24 mouse cellular contexts compared by ENCODE assay signal in the genomic region with DNA sequence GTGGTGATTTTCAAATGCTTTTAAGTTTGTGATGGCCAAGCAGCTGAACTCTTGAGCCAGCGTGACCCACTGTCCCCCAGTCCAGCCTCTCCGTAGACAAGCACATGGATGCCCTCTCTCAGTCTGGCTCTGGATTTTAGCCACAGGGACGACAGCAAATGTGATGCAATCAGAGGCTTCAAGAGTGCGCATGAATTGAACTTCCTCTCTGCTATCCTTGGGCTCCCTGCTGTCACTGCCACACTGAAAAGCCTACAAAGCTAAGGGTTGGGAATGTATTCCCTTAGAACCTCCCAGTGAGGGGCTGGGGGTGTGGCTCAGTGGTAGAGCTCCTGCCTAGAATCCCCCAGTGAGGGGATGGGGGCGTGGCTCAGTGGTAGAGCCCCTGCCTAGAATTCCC. TPM values are rescaled to one million over a fixed set of nuclear protein-coding genes. Genes with fewer than 3 reads are reported as not detected.
DNase-seq lines count a peak whose midpoint lies in the region; ATAC-seq and TF ChIP-seq lines count a peak whose summit lies in the region.
"Had no signal": no experiment of that assay in that cellular context is flagged by ENCODE, and none has a peak within 500 bp of the region (broad histone marks: within the 10 kb centered on the region; RNA-seq: fewer than 3 reads in every experiment).

No protein-coding gene starts in this region.

- H3K4me1 ChIP-seq in hindbrain, embryonic 13.5 days (replicated peaks): peaks cover 20% of the 10 kb centered on the region
- H3K4me1 ChIP-seq in hindbrain, embryonic 11.5 days (replicated peaks; ENCODE audit: control insufficient read depth, insufficient read depth, low read length): peaks cover 4% of the 10 kb centered on the region; the same call in 1 of the 2 replicates
- peaks cover 18% of the 10 kb centered on the region for H3K4me1 ChIP-seq in midbrain, embryonic 15.5 days
- H3K4me1 ChIP-seq in midbrain, embryonic 16.5 days (ENCODE audit: control insufficient read depth, insufficient read depth, low read length): peaks cover 9% of the 10 kb centered on the region
- no peaks in the 10 kb centered on the region for H3K4me1 ChIP-seq in stomach, postnatal 0 days (replicated peaks; ENCODE audit: control insufficient read depth, insufficient read depth)
- H3K4me1 ChIP-seq: intestine, embryonic 15.5 days had no signal

- H3K4me3 ChIP-seq in hindbrain, embryonic 13.5 days: no peak overlapping the region
- no peak overlapping the region for H3K4me3 ChIP-seq in hindbrain, embryonic 11.5 days (ENCODE audit: low read depth, low read length)
- no peak overlapping the region for H3K4me3 ChIP-seq in midbrain, embryonic 15.5 days
- H3K4me3 ChIP-seq in midbrain, embryonic 16.5 days (ENCODE audit: low read depth, low read length): no peak overlapping the region
- H3K4me3 ChIP-seq in stomach, postnatal 0 days (ENCODE audit: low read depth, low read length): no peak overlapping the region
- no peak overlapping the region for H3K4me3 ChIP-seq in layer of hippocampus, adult 2 months
- H3K4me3 ChIP-seq: embryonic facial prominence, embryonic 10.5 days; forebrain, embryonic 13.5 days; heart, embryonic 10.5 days; heart, embryonic 15.5 days; hindbrain, embryonic 10.5 days; intestine, embryonic 15.5 days had no signal

- H3K36me3 ChIP-seq in hindbrain, embryonic 13.5 days: peaks cover 36% of the 10 kb centered on the region
- H3K36me3 ChIP-seq in hindbrain, embryonic 11.5 days (ENCODE audit: control insufficient read depth, insufficient read depth, low read length): 0 out of 2 replicates have a peak, but pooled peaks cover 3% of the 10 kb centered on the region
- peaks cover 12% of the 10 kb centered on the region for H3K36me3 ChIP-seq in midbrain, embryonic 15.5 days (replicated peaks)
- peaks cover 21% of the 10 kb centered on the region for H3K36me3 ChIP-seq in midbrain, embryonic 16.5 days (ENCODE audit: control insufficient read depth, insufficient read depth, low read length)
- peaks cover 6% of the 10 kb centered on the region for H3K36me3 ChIP-seq in stomach, postnatal 0 days (ENCODE audit: control insufficient read depth, insufficient read depth, low read length)

- no peaks in the 10 kb centered on the region for H3K9me3 ChIP-seq in hindbrain, embryonic 13.5 days
- H3K9me3 ChIP-seq in hindbrain, embryonic 11.5 days (ENCODE audit: control insufficient read depth, low read length): no peaks in the 10 kb centered on the region
- no peaks in the 10 kb centered on the region for H3K9me3 ChIP-seq in midbrain, embryonic 15.5 days
- H3K9me3 ChIP-seq in midbrain, embryonic 16.5 days (replicated peaks; ENCODE audit: control insufficient read depth, low read length, poor library complexity, severe bottlenecking): no peaks in the 10 kb centered on the region
- no peaks in the 10 kb centered on the region for H3K9me3 ChIP-seq in stomach, postnatal 0 days (ENCODE audit: control insufficient read depth, low read length)
- H3K9me3 ChIP-seq: forebrain, embryonic 13.5 days; heart, embryonic 10.5 days; heart, embryonic 15.5 days; hindbrain, embryonic 10.5 days; intestine, embryonic 15.5 days had no signal

- ATAC-seq in hindbrain, embryonic 13.5 days (ENCODE audit: low FRiP score): 0 out of 2 replicates have a peak, but pooled peaks have one; percentile 10
- ATAC-seq in hindbrain, embryonic 11.5 days (ENCODE audit: low FRiP score): no peak
- peak; percentile 28; the same call in 1 of the 2 replicates for ATAC-seq in midbrain, embryonic 15.5 days (replicated peaks)
- no peak for ATAC-seq in midbrain, embryonic 16.5 days
- peak; percentile 93 for ATAC-seq in granulocyte monocyte progenitor cell, adult 5-6 weeks (replicated peaks; ENCODE audit: poor library complexity, severe bottlenecking)
- ATAC-seq in stomach, postnatal 0 days (ENCODE audit: low FRiP score, low TSS enrichment): no peak
- ATAC-seq: activated CD4-positive, CD25-positive, alpha-beta regulatory T cell, adult 4 months; forebrain, embryonic 13.5 days; intestine, embryonic 15.5 days had no signal

- 83% methylated on average over 5 of the region's 5 CpGs for WGBS in hindbrain, embryonic 13.5 days
- WGBS in hindbrain, embryonic 11.5 days: 81% methylated on average over 5 of the region's 5 CpGs
- 75% methylated on average over 5 of the region's 5 CpGs for WGBS in midbrain, embryonic 15.5 days
- 73% methylated on average over 5 of the region's 5 CpGs for WGBS in midbrain, embryonic 16.5 days
- 80% methylated on average over 5 of the region's 5 CpGs for WGBS in stomach, postnatal 0 days

- H3K27ac ChIP-seq in hindbrain, embryonic 13.5 days: no peak overlapping the region
- no peak overlapping the region for H3K27ac ChIP-seq in hindbrain, embryonic 11.5 days (ENCODE audit: low read depth, low read length)
- H3K27ac ChIP-seq in midbrain, embryonic 15.5 days: no peak overlapping the region
- H3K27ac ChIP-seq in midbrain, embryonic 16.5 days (ENCODE audit: low read length): no peak overlapping the region
- H3K27ac ChIP-seq in stomach, postnatal 0 days (replicated peaks): peak overlapping the region; percentile 85; the same call in 1 of the 2 replicates
- H3K27ac ChIP-seq in layer of hippocampus, adult 2 months: no peak overlapping the region
- H3K27ac ChIP-seq: embryonic facial prominence, embryonic 10.5 days; forebrain, embryonic 13.5 days; heart, embryonic 10.5 days; heart, embryonic 15.5 days; hindbrain, embryonic 10.5 days; intestine, embryonic 15.5 days had no signal

- TF ChIP-seq CTCF in stomach, postnatal 0 days (IDR thresholded peaks at IDR 0.05; ENCODE audit: low read depth): no peak
- TF ChIP-seq CTCF in layer of hippocampus, adult 2 months (conservative IDR thresholded peaks at IDR 0.05): no peak

- no peak for TF ChIP-seq EP300 in stomach, postnatal 0 days (optimal IDR thresholded peaks at IDR 0.05)

- no peak for DNase-seq in hindbrain, embryonic 11.5 days (ENCODE audit: low spot score)
- DNase-seq in stomach, postnatal 0 days (ENCODE audit: low spot score): no peak
- no peak for DNase-seq in adrenal gland, adult 18-20 months (ENCODE audit: low spot score in 2 of 2)
- no peak for DNase-seq in layer of hippocampus, adult 2 months (ENCODE audit: low spot score in 2 of 2)
- DNase-seq: cerebellum, adult 18-20 months; cerebellum, adult 9-11 months; cerebellum, postnatal 36 days; gastrocnemius, postnatal 36 days had no signal

- no peak overlapping the region for H3K4me2 ChIP-seq in hindbrain, embryonic 13.5 days
- H3K4me2 ChIP-seq in hindbrain, embryonic 11.5 days (replicated peaks; ENCODE audit: low read depth, low read length): no peak overlapping the region
- H3K4me2 ChIP-seq in midbrain, embryonic 15.5 days: no peak overlapping the region
- no peak overlapping the region for H3K4me2 ChIP-seq in midbrain, embryonic 16.5 days (ENCODE audit: low read length)
- H3K4me2 ChIP-seq in stomach, postnatal 0 days (replicated peaks; ENCODE audit: low read depth): no peak overlapping the region
- H3K4me2 ChIP-seq: forebrain, embryonic 13.5 days; heart, embryonic 15.5 days; intestine, embryonic 15.5 days had no signal

- H3K27me3 ChIP-seq in hindbrain, embryonic 13.5 days: 0 out of 2 replicates have a peak, but pooled peaks cover 4% of the 10 kb centered on the region
- peaks cover 4% of the 10 kb centered on the region; the same call in 1 of the 2 replicates for H3K27me3 ChIP-seq in hindbrain, embryonic 11.5 days (ENCODE audit: control insufficient read depth, insufficient read depth, low read length)
- H3K27me3 ChIP-seq in midbrain, embryonic 15.5 days (replicated peaks): no peaks in the 10 kb centered on the region
- H3K27me3 ChIP-seq in midbrain, embryonic 16.5 days (ENCODE audit: control insufficient read depth, insufficient read depth, low read depth, low read length): no peaks in the 10 kb centered on the region
- H3K27me3 ChIP-seq in stomach, postnatal 0 days (ENCODE audit: control insufficient read depth, insufficient read depth, low read length): no peaks in the 10 kb centered on the region
- H3K27me3 ChIP-seq: heart, embryonic 15.5 days; intestine, embryonic 15.5 days had no signal

- no peak overlapping the region for H3K9ac ChIP-seq in hindbrain, embryonic 13.5 days
- no peak overlapping the region for H3K9ac ChIP-seq in hindbrain, embryonic 11.5 days (ENCODE audit: low read depth, low read length)
- H3K9ac ChIP-seq in midbrain, embryonic 15.5 days: no peak overlapping the region
- H3K9ac ChIP-seq in midbrain, embryonic 16.5 days (ENCODE audit: low read depth, low read length): no peak overlapping the region
- H3K9ac ChIP-seq in stomach, postnatal 0 days (ENCODE audit: low read length): no peak overlapping the region
- H3K9ac ChIP-seq: forebrain, embryonic 13.5 days; heart, embryonic 15.5 days; intestine, embryonic 15.5 days had no signal

RNA-seq across cellular contexts. Expression of gene Pinlyp, which starts 7.2 kb away (rescaled TPM):
- polyA plus RNA-seq in hindbrain, embryonic 13.5 days (2015; fragmentation: Nextera tagmentation; extraction: Ambion mirVana): not detected in 2 replicates
- polyA plus RNA-seq in hindbrain, embryonic 11.5 days (2014; fragmentation: Nextera tagmentation; extraction: Ambion mirVana): 0.28 TPM in 1 of 2 replicates, not detected in the other
- not detected in 2 replicates for polyA plus RNA-seq in midbrain, embryonic 15.5 days (2015; fragmentation: Nextera tagmentation; extraction: Ambion mirVana)
- polyA plus RNA-seq in midbrain, embryonic 16.5 days (2015; fragmentation: Nextera tagmentation; extraction: Ambion mirVana): not detected in 2 replicates
- total RNA-seq in granulocyte monocyte progenitor cell, adult 5-6 weeks (2014; fragmentation: Nextera tagmentation): not detected in 2 replicates
- not detected in 2 replicates for total RNA-seq in granulocyte monocyte progenitor cell, adult 5-6 weeks (2017)
- 61.2 and 62.9 TPM in 2 replicates for polyA plus RNA-seq in stomach, postnatal 0 days (2015; fragmentation: Nextera tagmentation; extraction: Ambion mirVana)
- not detected for total RNA-seq in adrenal gland, adult 18-20 months (2021)
- not detected for total RNA-seq in layer of hippocampus, adult 2 months (2021)
- total RNA-seq: adrenal gland, adult 2 months; adrenal gland, postnatal 25 days; gastrocnemius, adult 8-10 months; gastrocnemius, postnatal 36 days; heart, adult 18-20 months; heart, postnatal 14 days had no signal
- polyA plus RNA-seq: activated CD4-positive, CD25-positive, alpha-beta regulatory T cell, adult 4 months; adrenal gland, adult 2 months; embryonic facial prominence, embryonic 10.5 days; forebrain, embryonic 13.5 days; heart, embryonic 15.5 days; hindbrain, embryonic 10.5 days; intestine, embryonic 15.5 days had no signal

RNA-seq across cellular contexts. Expression of gene Xrcc1, which starts 7.4 kb away (rescaled TPM):
- polyA plus RNA-seq in hindbrain, embryonic 13.5 days (2015; fragmentation: Nextera tagmentation; extraction: Ambion mirVana): 61.3 and 63.9 TPM in 2 replicates
- polyA plus RNA-seq in hindbrain, embryonic 11.5 days (2014; fragmentation: Nextera tagmentation; extraction: Ambion mirVana): 78.0 and 94.5 TPM in 2 replicates
- polyA plus RNA-seq in midbrain, embryonic 15.5 days (2015; fragmentation: Nextera tagmentation; extraction: Ambion mirVana): 67.1 and 76.5 TPM in 2 replicates
- 66.1 and 66.9 TPM in 2 replicates for polyA plus RNA-seq in midbrain, embryonic 16.5 days (2015; fragmentation: Nextera tagmentation; extraction: Ambion mirVana)
- total RNA-seq in granulocyte monocyte progenitor cell, adult 5-6 weeks (2014; fragmentation: Nextera tagmentation): 72.6 and 80.6 TPM in 2 replicates
- 38.6 and 40.9 TPM in 2 replicates for total RNA-seq in granulocyte monocyte progenitor cell, adult 5-6 weeks (2017)
- polyA plus RNA-seq in stomach, postnatal 0 days (2015; fragmentation: Nextera tagmentation; extraction: Ambion mirVana): 27.4 and 31.4 TPM in 2 replicates
- 10 to 100 TPM; 35.9 to 37.1 TPM for total RNA-seq in adrenal gland, adult 18-20 months (2021)
- 10 to 100 TPM; 38.9 to 40.9 TPM for total RNA-seq in layer of hippocampus, adult 2 months (2021)

RNA-seq across cellular contexts. Expression of gene Irgq, which starts 8.2 kb away (rescaled TPM):
- 21.1 TPM in 2 replicates for polyA plus RNA-seq in hindbrain, embryonic 13.5 days (2015; fragmentation: Nextera tagmentation; extraction: Ambion mirVana)
- 12.8 and 14.2 TPM in 2 replicates for polyA plus RNA-seq in hindbrain, embryonic 11.5 days (2014; fragmentation: Nextera tagmentation; extraction: Ambion mirVana)
- polyA plus RNA-seq in midbrain, embryonic 15.5 days (2015; fragmentation: Nextera tagmentation; extraction: Ambion mirVana): 31.8 and 33.2 TPM in 2 replicates
- 26.3 and 26.9 TPM in 2 replicates for polyA plus RNA-seq in midbrain, embryonic 16.5 days (2015; fragmentation: Nextera tagmentation; extraction: Ambion mirVana)
- 5.1 and 5.9 TPM in 2 replicates for total RNA-seq in granulocyte monocyte progenitor cell, adult 5-6 weeks (2014; fragmentation: Nextera tagmentation)
- 3.3 and 4.2 TPM in 2 replicates for total RNA-seq in granulocyte monocyte progenitor cell, adult 5-6 weeks (2017)
- 4.3 and 5.7 TPM in 2 replicates for polyA plus RNA-seq in stomach, postnatal 0 days (2015; fragmentation: Nextera tagmentation; extraction: Ambion mirVana)
- total RNA-seq in adrenal gland, adult 18-20 months (2021): 10 to 100 TPM; 21.0 to 24.1 TPM
- 10 to 100 TPM; 61.9 to 63.0 TPM for total RNA-seq in layer of hippocampus, adult 2 months (2021)

RNA-seq across cellular contexts. Expression of gene AC161166.1, which starts 26.4 kb away (rescaled TPM):
- 1.1 and 1.6 TPM in 2 replicates for polyA plus RNA-seq in hindbrain, embryonic 13.5 days (2015; fragmentation: Nextera tagmentation; extraction: Ambion mirVana)
- polyA plus RNA-seq in hindbrain, embryonic 11.5 days (2014; fragmentation: Nextera tagmentation; extraction: Ambion mirVana): 0.59 and 0.90 TPM in 2 replicates
- 2.1 and 2.2 TPM in 2 replicates for polyA plus RNA-seq in midbrain, embryonic 15.5 days (2015; fragmentation: Nextera tagmentation; extraction: Ambion mirVana)
- 1.6 and 1.7 TPM in 2 replicates for polyA plus RNA-seq in midbrain, embryonic 16.5 days (2015; fragmentation: Nextera tagmentation; extraction: Ambion mirVana)
- total RNA-seq in granulocyte monocyte progenitor cell, adult 5-6 weeks (2014; fragmentation: Nextera tagmentation): not detected in 2 replicates
- total RNA-seq in granulocyte monocyte progenitor cell, adult 5-6 weeks (2017): not detected in 2 replicates
- polyA plus RNA-seq in stomach, postnatal 0 days (2015; fragmentation: Nextera tagmentation; extraction: Ambion mirVana): 0.07 and 0.10 TPM in 2 replicates
- total RNA-seq in adrenal gland, adult 18-20 months (2021): not detected
- total RNA-seq in layer of hippocampus, adult 2 months (2021): not detected
- total RNA-seq: adrenal gland, adult 2 months; adrenal gland, postnatal 25 days; gastrocnemius, adult 8-10 months; gastrocnemius, postnatal 36 days; heart, adult 18-20 months; heart, postnatal 14 days had no signal
- polyA plus RNA-seq: adrenal gland, adult 2 months had no signal

RNA-seq across cellular contexts. Expression of gene Zfp428, which starts 31.9 kb away (rescaled TPM):
- 259 and 270 TPM in 2 replicates for polyA plus RNA-seq in hindbrain, embryonic 13.5 days (2015; fragmentation: Nextera tagmentation; extraction: Ambion mirVana)
- polyA plus RNA-seq in hindbrain, embryonic 11.5 days (2014; fragmentation: Nextera tagmentation; extraction: Ambion mirVana): 82.4 and 87.7 TPM in 2 replicates
- polyA plus RNA-seq in midbrain, embryonic 15.5 days (2015; fragmentation: Nextera tagmentation; extraction: Ambion mirVana): 336 and 344 TPM in 2 replicates
- polyA plus RNA-seq in midbrain, embryonic 16.5 days (2015; fragmentation: Nextera tagmentation; extraction: Ambion mirVana): 298 and 327 TPM in 2 replicates
- 1.5 and 4.0 TPM in 2 replicates for total RNA-seq in granulocyte monocyte progenitor cell, adult 5-6 weeks (2014; fragmentation: Nextera tagmentation)
- total RNA-seq in granulocyte monocyte progenitor cell, adult 5-6 weeks (2017): 2.2 and 2.7 TPM in 2 replicates
- polyA plus RNA-seq in stomach, postnatal 0 days (2015; fragmentation: Nextera tagmentation; extraction: Ambion mirVana): 13.6 and 15.8 TPM in 2 replicates
- total RNA-seq in adrenal gland, adult 18-20 months (2021): 1 to 10 TPM; 4.6 to 5.0 TPM
- total RNA-seq in layer of hippocampus, adult 2 months (2021): 10 to 100 TPM; 32.6 to 41.6 TPM
- polyA plus RNA-seq: activated CD4-positive, CD25-positive, alpha-beta regulatory T cell, adult 4 months had no signal

Comparison
In these comparisons a context has a peak if more than half of its experiments do, and no peak if none do; other contexts are left out.
1. ATAC-seq: peak in hindbrain, embryonic 13.5 days (single experiment), midbrain, embryonic 15.5 days (single experiment) and granulocyte monocyte progenitor cell, adult 5-6 weeks (single experiment); none in hindbrain, embryonic 11.5 days (single experiment), midbrain, embryonic 16.5 days (single experiment) and stomach, postnatal 0 days (single experiment).
2. RNA of gene Pinlyp, which starts 7.2 kb away (polyA plus RNA-seq): 61.2 to 62.9 TPM in stomach, postnatal 0 days; 0.28 TPM in hindbrain, embryonic 11.5 days, not detected in midbrain, embryonic 16.5 days, not detected in hindbrain, embryonic 13.5 days and not detected in midbrain, embryonic 15.5 days; every median in the first group is over 10 times any median in the second.